Mouse (Mus musculus) ES-E14 (cell line): ENCODE measurements around the gene Notch1.

ENCODE experiments used
- HCFC1 ChIP-seq: IDR thresholded peaks from 2 replicates; pipeline ENCODE4 v1.6.1; 2012; ENCODE audit warnings: low read length, inconsistent platforms, borderline replicate concordance; ENCODE audit not compliant: insufficient read depth
- MAFK ChIP-seq: IDR thresholded peaks from 2 replicates; pipeline ENCODE4 v1.6.1; 2014; ENCODE audit warnings: mild to moderate bottlenecking, low read depth, low read length, inconsistent platforms; ENCODE audit not compliant: insufficient read depth
- ZC3H11A ChIP-seq: IDR thresholded peaks from 2 replicates; pipeline ENCODE4 v1.6.1; 2012; ENCODE audit warnings: low read depth, mild to moderate bottlenecking, inconsistent platforms, low read length, borderline replicate concordance
- ZNF384 ChIP-seq: IDR thresholded peaks from 2 replicates; pipeline ENCODE4 v1.6.1; 2012; ENCODE audit warnings: low read depth, low read length, inconsistent platforms

DNA sequence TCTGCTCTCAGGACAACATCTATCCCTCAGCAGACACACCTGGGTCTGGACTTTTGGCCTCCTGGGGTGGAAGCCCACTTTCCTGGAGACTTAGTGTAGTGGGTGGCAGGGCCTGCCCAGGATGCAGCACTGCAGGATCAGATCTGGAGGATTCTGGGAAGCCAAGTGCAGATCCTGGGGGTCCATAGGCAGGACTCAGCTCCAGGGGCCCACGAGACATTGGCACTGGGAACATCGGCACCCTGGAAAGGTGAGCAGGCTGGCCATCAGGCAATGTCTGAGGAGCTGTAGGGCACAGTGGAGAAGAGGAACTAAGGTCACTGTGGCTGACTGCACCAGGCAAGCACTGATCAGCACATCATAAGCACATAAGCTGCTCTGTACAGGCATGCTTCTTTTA lies 94.5 kb downstream of the Notch1 start:
- TF ChIP-seq ZC3H11A = no peak
- no peak for TF ChIP-seq MAFK
- no peak for TF ChIP-seq ZNF384
- no peak for TF ChIP-seq HCFC1
